Mouse (Mus musculus) right cerebral cortex, postnatal 10 days (tissue): Measurements from ENCODE around the gene Ctnnbl1.

Experiments used
- DNase-seq, 2 experiments: peaks; one replicate each; pipeline ENCODE4 v3.0.0; 2021; ENCODE audit warnings: low spot score in 2 of 2

Gene Ctnnbl1

GRCm38 (mm10) chr2:157736854-157737850 lies at the start of gene Ctnnbl1:
Ctnnbl1 (plus strand) TSS chr2:157737401.
- peak; percentile 100 for DNase-seq

GRCm38 (mm10) chr2:157687506-157687905 lies 49.7 kb upstream of the Ctnnbl1 start:
- no peak for DNase-seq

- DNase-seq, result no peak
Measured at GRCm38 (mm10) chr2:157691266-157692105, 45.7 kb upstream of the Ctnnbl1 start.

- no peak for DNase-seq
Measured at GRCm38 (mm10) chr2:157692365-157692932, 44.8 kb upstream of the Ctnnbl1 start.

- no peak for DNase-seq
Measured at GRCm38 (mm10) chr2:157693576-157693975, 43.6 kb upstream of the Ctnnbl1 start.

- DNase-seq, result peak; percentile 62 to 63
Measured at GRCm38 (mm10) chr2:157696297-157696731, 40.9 kb upstream of the Ctnnbl1 start.

- peak; percentile 42 to 49 for DNase-seq
Measured at GRCm38 (mm10) chr2:157703155-157703554, 34.0 kb upstream of the Ctnnbl1 start.

- DNase-seq, result no peak
Measured at GRCm38 (mm10) chr2:157704991-157705776, 32.0 kb upstream of the Ctnnbl1 start.

GRCm38 (mm10) chr2:157705777-157706158 lies 31.4 kb upstream of the Ctnnbl1 start:
- no peak for DNase-seq

- DNase-seq, result no peak
Measured at GRCm38 (mm10) chr2:157707191-157707923, 29.8 kb upstream of the Ctnnbl1 start.

- no peak for DNase-seq
Measured at GRCm38 (mm10) chr2:157712677-157713076, 24.5 kb upstream of the Ctnnbl1 start.

GRCm38 (mm10) chr2:157715586-157716191 lies 21.5 kb upstream of the Ctnnbl1 start:
- DNase-seq, result no peak

GRCm38 (mm10) chr2:157718441-157718840 lies 18.8 kb upstream of the Ctnnbl1 start:
- DNase-seq, result no peak

- DNase-seq, result peak in 1 of 2 experiments; percentile 23
Measured at GRCm38 (mm10) chr2:157723883-157724573, 13.2 kb upstream of the Ctnnbl1 start.

- DNase-seq, result no peak
Measured at GRCm38 (mm10) chr2:157724574-157724914, 12.7 kb upstream of the Ctnnbl1 start.

GRCm38 (mm10) chr2:157744619-157745018 lies 7.4 kb downstream of the Ctnnbl1 start:
- DNase-seq, result peak in 1 of 2 experiments; percentile 21

- DNase-seq, result no peak
Measured at GRCm38 (mm10) chr2:157745735-157746134, 8.5 kb downstream of the Ctnnbl1 start.

- no peak for DNase-seq
Measured at GRCm38 (mm10) chr2:157746558-157746957, 9.4 kb downstream of the Ctnnbl1 start.

- DNase-seq, result no peak
Measured at GRCm38 (mm10) chr2:157747989-157748388, 10.8 kb downstream of the Ctnnbl1 start.
